Mouse (Mus musculus): ENCODE results near the gene Olfr681. TPM values are rescaled to one million over a fixed set of nuclear protein-coding genes. Genes with fewer than 3 reads are reported as not detected.
"Not testable (repeated sequence)": the region's sequence is repeated elsewhere in the genome, so short reads cannot be mapped to it uniquely, and the experiment has no call there.

The Olfr681 gene
- not detected in 2 replicates for total RNA-seq (2021)
- long read RNA-seq, experiment 1, result 0 reads
- long read RNA-seq, experiment 2, result 0 reads

- no peak for DNase-seq
These were observed at the start of gene Olfr681 for GRCm38 (mm10) chr7:105116536-105116935. Olfr681 (plus strand) TSS chr7:105116836.

- DNase-seq, result no peak
These were observed 35.7 kb upstream of the Olfr681 start, which contains the start of gene Olfr679 for GRCm38 (mm10) chr7:105080905-105081304. Olfr679 (plus strand) TSS chr7:105081205.

- not testable (repeated sequence) for DNase-seq
These were observed 23.9 kb upstream of the Olfr681 start, which contains the start of gene Olfr680-ps1 for GRCm38 (mm10) chr7:105092717-105093116. Olfr680-ps1 (minus strand) TSS chr7:105092817.

- DNase-seq, result no peak
These were observed 24.6 kb downstream of the Olfr681 start for GRCm38 (mm10) chr7:105141275-105141674.

- DNase-seq, result no peak
These were observed 30.3 kb downstream of the Olfr681 start, which contains the start of gene Olfr683 for GRCm38 (mm10) chr7:105146912-105147311. Olfr683 (minus strand) TSS chr7:105147012.

- DNase-seq, result no peak
These were observed 46.9 kb downstream of the Olfr681 start, which contains the start of gene Olfr684 for GRCm38 (mm10) chr7:105163553-105163952. Olfr684 (minus strand) TSS chr7:105163653.

GRCm38 (mm10) chr7:105170773-105171172, 54.1 kb downstream of the Olfr681 start:
- peak; percentile 4 for DNase-seq

Other genes with a start within 250 kb of the Olfr681 start
- gene Olfr665, start 238.8 kb upstream of the Olfr681 start, total RNA-seq (2021), result not detected in 2 replicates
- not detected in 2 replicates for gene Olfr666, start 220.9 kb upstream of the Olfr681 start, total RNA-seq (2021)
- gene Olfr667, start 195.4 kb upstream of the Olfr681 start, total RNA-seq (2021), result not detected in 2 replicates
- not detected in 2 replicates for gene Olfr668, start 188.8 kb upstream of the Olfr681 start, total RNA-seq (2021)
- not detected in 2 replicates for gene Olfr669, start 182.6 kb upstream of the Olfr681 start, total RNA-seq (2021)
- gene Olfr670, start 154.2 kb upstream of the Olfr681 start, total RNA-seq (2021), result not detected in 2 replicates
- not detected in 2 replicates for gene Olfr671, start 137.7 kb upstream of the Olfr681 start, total RNA-seq (2021)
- gene Olfr672, start 114.8 kb upstream of the Olfr681 start, total RNA-seq (2021), result not detected in 2 replicates
- gene Olfr675, start 88.4 kb upstream of the Olfr681 start, total RNA-seq (2021), result not detected in 2 replicates
- gene Olfr676, start 84.1 kb upstream of the Olfr681 start, total RNA-seq (2021), result not detected in 2 replicates
- gene Olfr677, start 65.5 kb upstream of the Olfr681 start, total RNA-seq (2021), result not detected in 2 replicates
- not detected in 2 replicates for gene Olfr678, start 52.4 kb upstream of the Olfr681 start, total RNA-seq (2021)
- gene Olfr679, start 35.6 kb upstream of the Olfr681 start, total RNA-seq (2021), result not detected in 2 replicates
- gene Olfr680-ps1, start 24.0 kb upstream of the Olfr681 start, total RNA-seq (2021), result not detected in 2 replicates
- gene Olfr683, start 30.2 kb downstream of the Olfr681 start, total RNA-seq (2021), result not detected in 2 replicates
- gene Olfr684, start 46.8 kb downstream of the Olfr681 start, total RNA-seq (2021), result not detected in 2 replicates
- gene Olfr685, start 69.2 kb downstream of the Olfr681 start, total RNA-seq (2021), result not detected in 2 replicates
- not detected in 2 replicates for gene Olfr686, start 90.6 kb downstream of the Olfr681 start, total RNA-seq (2021)
- gene Olfr688, start 171.3 kb downstream of the Olfr681 start, total RNA-seq (2021), result not detected in 2 replicates
- gene Olfr689, start 194.3 kb downstream of the Olfr681 start, total RNA-seq (2021), result not detected in 2 replicates
- gene Olfr690, start 217.3 kb downstream of the Olfr681 start, total RNA-seq (2021), result not detected in 2 replicates
- not detected in 2 replicates for gene Olfr691, start 225.4 kb downstream of the Olfr681 start, total RNA-seq (2021)

All from adrenal gland, postnatal 14 days (tissue).